13 mouse cellular contexts compared by ENCODE assay signal in genomic region chr7:144239571-144240370, GRCm38 (mm10).
DNase-seq lines count a peak whose midpoint lies in the region; ATAC-seq and TF ChIP-seq lines count a peak whose summit lies in the region.
"Had no signal": no experiment of that assay in that cellular context is flagged by ENCODE, and none has a peak within 500 bp of the region (broad histone marks: within the 10 kb centered on the region; RNA-seq: fewer than 3 reads in every experiment).

No protein-coding gene starts in this region.

- ATAC-seq in kidney, embryonic 14.5 days (ENCODE audit: low FRiP score, low TSS enrichment), result peak; percentile 33; the same call in 1 of the 2 replicates
- peak; percentile 30; the same call in 1 of the 2 replicates for ATAC-seq in liver, embryonic 12.5 days
- ATAC-seq in neural tube, embryonic 15.5 days (ENCODE audit: low FRiP score), result no peak
- no peak for ATAC-seq in CD4-positive, CD25-positive, alpha-beta regulatory T cell, adult 4 months
- ATAC-seq: intestine, embryonic 15.5 days had no signal

- 0 out of 2 replicates have a peak, but pooled peaks cover 3% of the 10 kb centered on the region for H3K27me3 ChIP-seq in kidney, embryonic 14.5 days (ENCODE audit: control insufficient read depth, insufficient read depth, low read length)
- H3K27me3 ChIP-seq in kidney, adult 2 months (replicated peaks; ENCODE audit: control insufficient read depth, insufficient read depth, low read length), result no peaks in the 10 kb centered on the region
- H3K27me3 ChIP-seq in forebrain, embryonic 10.5 days (ENCODE audit: poor library complexity, severe bottlenecking), result peaks cover 8% of the 10 kb centered on the region
- no peaks in the 10 kb centered on the region; the same call in 1 of the 2 replicates for H3K27me3 ChIP-seq in liver, embryonic 12.5 days (replicated peaks)
- no peaks in the 10 kb centered on the region for H3K27me3 ChIP-seq in neural tube, embryonic 15.5 days (replicated peaks)
- H3K27me3 ChIP-seq: intestine, embryonic 15.5 days; liver, embryonic 15.5 days had no signal

- WGBS in kidney, embryonic 14.5 days, result 40% methylated on average over 6 of the region's 6 CpGs
- WGBS in kidney, adult 2 months, result 52% methylated on average over 6 of the region's 6 CpGs
- 44% methylated on average over 6 of the region's 6 CpGs for whole genome bisulfite sequencing in forebrain, embryonic 10.5 days
- 31% methylated on average over 6 of the region's 6 CpGs for WGBS in liver, embryonic 12.5 days (ENCODE audit: insufficient replicate concordance)
- WGBS in neural tube, embryonic 15.5 days, result 45% methylated on average over 6 of the region's 6 CpGs

- no peaks in the 10 kb centered on the region for H3K36me3 ChIP-seq in kidney, embryonic 14.5 days (ENCODE audit: control insufficient read depth, insufficient read depth, low read length)
- no peaks in the 10 kb centered on the region for H3K36me3 ChIP-seq in kidney, adult 2 months (ENCODE audit: control insufficient read depth, insufficient read depth, low read length)
- H3K36me3 ChIP-seq in forebrain, embryonic 10.5 days (replicated peaks), result no peaks in the 10 kb centered on the region
- H3K36me3 ChIP-seq in liver, embryonic 12.5 days, result no peaks in the 10 kb centered on the region
- no peaks in the 10 kb centered on the region for H3K36me3 ChIP-seq in neural tube, embryonic 15.5 days
- H3K36me3 ChIP-seq: intestine, embryonic 15.5 days; liver, embryonic 15.5 days had no signal

- no peaks in the 10 kb centered on the region for H3K9me3 ChIP-seq in kidney, embryonic 14.5 days (ENCODE audit: control insufficient read depth, low read length)
- no peaks in the 10 kb centered on the region for H3K9me3 ChIP-seq in forebrain, embryonic 10.5 days
- H3K9me3 ChIP-seq in liver, embryonic 12.5 days (replicated peaks), result no peaks in the 10 kb centered on the region
- H3K9me3 ChIP-seq in neural tube, embryonic 15.5 days (replicated peaks), result no peaks in the 10 kb centered on the region
- H3K9me3 ChIP-seq: intestine, embryonic 15.5 days; liver, embryonic 15.5 days had no signal

- no peak overlapping the region for H3K4me2 ChIP-seq in kidney, embryonic 14.5 days (replicated peaks; ENCODE audit: low read depth, low read length)
- H3K4me2 ChIP-seq in liver, embryonic 12.5 days, result no peak overlapping the region
- H3K4me2 ChIP-seq in neural tube, embryonic 15.5 days, result peak overlapping the region; percentile 49
- H3K4me2 ChIP-seq: liver, embryonic 15.5 days had no signal

- no peak overlapping the region for H3K9ac ChIP-seq in kidney, embryonic 14.5 days (ENCODE audit: low read depth, low read length)
- no peak overlapping the region for H3K9ac ChIP-seq in liver, embryonic 12.5 days
- H3K9ac ChIP-seq in neural tube, embryonic 15.5 days (replicated peaks), result peak overlapping the region; percentile 4; the same call in 1 of the 2 replicates
- H3K9ac ChIP-seq: intestine, embryonic 15.5 days; liver, embryonic 15.5 days had no signal

- TF ChIP-seq CTCF in kidney, adult 2 months (conservative IDR thresholded peaks at IDR 0.05; ENCODE audit: insufficient read depth, insufficient read length, low read depth, low read length), result no peak

- no peak for TF ChIP-seq POLR2A in kidney, adult 2 months (IDR thresholded peaks at IDR 0.05; ENCODE audit: low read depth, low read length)

- no peak for DNase-seq in kidney, adult 2 months
- no peak for DNase-seq in forebrain, embryonic 10.5 days (ENCODE audit: extremely low spot score, low spot score)
- DNase-seq in cerebellum, adult 9-10 months, result no peak
- no peak for DNase-seq in layer of hippocampus, postnatal 10 days (ENCODE audit: low spot score in 2 of 2)
- DNase-seq: cerebellum, adult 11 months; heart, adult 2 months; right cerebral cortex, postnatal 14 days had no signal

- peaks cover 14% of the 10 kb centered on the region; the same call in 1 of the 2 replicates for H3K4me1 ChIP-seq in kidney, embryonic 14.5 days (ENCODE audit: control insufficient read depth, insufficient read depth, low read length)
- H3K4me1 ChIP-seq in kidney, adult 2 months (ENCODE audit: control insufficient read depth, insufficient read depth, low read length), result no peaks in the 10 kb centered on the region
- peaks cover 46% of the 10 kb centered on the region for H3K4me1 ChIP-seq in forebrain, embryonic 10.5 days
- 0 out of 2 replicates have a peak, but pooled peaks cover 6% of the 10 kb centered on the region for H3K4me1 ChIP-seq in liver, embryonic 12.5 days
- peaks cover 47% of the 10 kb centered on the region for H3K4me1 ChIP-seq in neural tube, embryonic 15.5 days
- H3K4me1 ChIP-seq: intestine, embryonic 15.5 days; liver, embryonic 15.5 days had no signal

- no peak overlapping the region for H3K4me3 ChIP-seq in kidney, embryonic 14.5 days (ENCODE audit: low read length)
- H3K4me3 ChIP-seq in kidney, adult 2 months (ENCODE audit: insufficient read depth, low read depth, low read length), result no peak overlapping the region
- H3K4me3 ChIP-seq in forebrain, embryonic 10.5 days, result peak overlapping the region; percentile 28; the same call in 1 of the 2 replicates
- no peak overlapping the region for H3K4me3 ChIP-seq in liver, embryonic 12.5 days
- H3K4me3 ChIP-seq in neural tube, embryonic 15.5 days (replicated peaks), result peak overlapping the region; percentile 28
- H3K4me3 ChIP-seq: heart, adult 2 months; intestine, embryonic 15.5 days; liver, embryonic 15.5 days had no signal

- no peak overlapping the region for H3K27ac ChIP-seq in kidney, embryonic 14.5 days (ENCODE audit: low read depth, low read length)
- H3K27ac ChIP-seq in kidney, adult 2 months (ENCODE audit: insufficient read depth, low read depth, low read length), result no peak overlapping the region
- peak overlapping the region; percentile 65 for H3K27ac ChIP-seq in forebrain, embryonic 10.5 days
- H3K27ac ChIP-seq in liver, embryonic 12.5 days, result no peak overlapping the region
- H3K27ac ChIP-seq in neural tube, embryonic 15.5 days (replicated peaks), result peak overlapping the region; percentile 39; the same call in 1 of the 2 replicates
- H3K27ac ChIP-seq: heart, adult 2 months; intestine, embryonic 15.5 days; liver, embryonic 15.5 days had no signal

Comparison
In these comparisons a context has a peak if more than half of its experiments do, and no peak if none do; other contexts are left out.
1. ATAC-seq: peak in kidney, embryonic 14.5 days (single experiment) and liver, embryonic 12.5 days (single experiment); none in neural tube, embryonic 15.5 days (single experiment) and CD4-positive, CD25-positive, alpha-beta regulatory T cell, adult 4 months (single experiment).
2. H3K27ac ChIP-seq: peak in forebrain, embryonic 10.5 days (single experiment) and neural tube, embryonic 15.5 days (single experiment); none in kidney, embryonic 14.5 days (single experiment), kidney, adult 2 months (single experiment) and liver, embryonic 12.5 days (single experiment).
3. H3K4me3 ChIP-seq: peak in forebrain, embryonic 10.5 days (single experiment) and neural tube, embryonic 15.5 days (single experiment); none in kidney, embryonic 14.5 days (single experiment), kidney, adult 2 months (single experiment) and liver, embryonic 12.5 days (single experiment).